Mouse (Mus musculus): ENCODE data around the gene Gnpda2. TPM values are rescaled to one million over a fixed set of nuclear protein-coding genes. Genes with fewer than 3 reads are reported as not detected.

Gene Gnpda2
- 25.6 and 29.2 TPM in 2 replicates for polyA plus RNA-seq (2016; fragmentation: Nextera tagmentation; extraction: Ambion mirVana)

- peak; percentile 96 for ATAC-seq (ENCODE audit: low FRiP score, low read depth)
- H3K27ac ChIP-seq (replicated peaks) = peak within 1 kb of the TSS; percentile 86
- H3K4me2 ChIP-seq (replicated peaks) = peak within 1 kb of the TSS; percentile 73
- no peaks in the 10 kb centered on the region for H3K36me3 ChIP-seq
- H3K4me3 ChIP-seq = peak within 1 kb of the TSS; percentile 72
- no peaks in the 10 kb centered on the region for H3K27me3 ChIP-seq
- H3K9ac ChIP-seq (replicated peaks) = peak within 1 kb of the TSS; percentile 85
- H3K9me3 ChIP-seq = no peaks in the 10 kb centered on the region
- peaks cover 6% of the 10 kb centered on the region for H3K4me1 ChIP-seq
- WGBS = 4% methylated on average over 42 of the region's 42 CpGs
These were observed at the start of gene Gnpda2 for GRCm38 (mm10) chr5:69591640-69592461. Gene Gnpda2, minus strand, starts transcription at chr5:69592340.

GRCm38 (mm10) chr5:69634766-69635165 lies 42.6 kb upstream of the Gnpda2 start:
- H3K4me3 ChIP-seq = no peak overlapping the region
- no peaks in the 10 kb centered on the region for H3K36me3 ChIP-seq
- H3K27ac ChIP-seq (replicated peaks) = no peak overlapping the region
- H3K27me3 ChIP-seq = no peaks in the 10 kb centered on the region
- H3K4me1 ChIP-seq = no peaks in the 10 kb centered on the region
- 76% methylated on average over 4 of the region's 4 CpGs for WGBS
- no peak overlapping the region for H3K4me2 ChIP-seq (replicated peaks)
- ATAC-seq (ENCODE audit: low FRiP score, low read depth) = no peak
- H3K9me3 ChIP-seq = no peaks in the 10 kb centered on the region
- no peak overlapping the region for H3K9ac ChIP-seq (replicated peaks)

- WGBS = 88% methylated on average over 1 of the region's 1 CpGs
- Histone ChIP-seq H3K9ac (replicated peaks) (no peak overlapping the region), H3K4me3 (no peak overlapping the region), H3K27me3 (no peaks in the 10 kb centered on the region), H3K9me3 (no peaks in the 10 kb centered on the region), H3K27ac (replicated peaks) (no peak overlapping the region), H3K4me2 (replicated peaks) (no peak overlapping the region), H3K4me1 (no peaks in the 10 kb centered on the region), H3K36me3 (no peaks in the 10 kb centered on the region)
- no peak for ATAC-seq (ENCODE audit: low FRiP score, low read depth)
These were observed 28.8 kb upstream of the Gnpda2 start for GRCm38 (mm10) chr5:69620899-69621298.

GRCm38 (mm10) chr5:69613209-69613796 lies 21.2 kb upstream of the Gnpda2 start:
- H3K36me3 ChIP-seq = no peaks in the 10 kb centered on the region
- WGBS = 28% methylated on average over 4 of the region's 4 CpGs
- H3K4me1 ChIP-seq = no peaks in the 10 kb centered on the region
- ATAC-seq (ENCODE audit: low FRiP score, low read depth) = no peak
- no peak overlapping the region for H3K9ac ChIP-seq (replicated peaks)
- no peak overlapping the region for H3K4me2 ChIP-seq (replicated peaks)
- H3K9me3 ChIP-seq = no peaks in the 10 kb centered on the region
- H3K27me3 ChIP-seq = no peaks in the 10 kb centered on the region
- no peak overlapping the region for H3K27ac ChIP-seq (replicated peaks)
- no peak overlapping the region for H3K4me3 ChIP-seq

- Histone ChIP-seq H3K4me2 (replicated peaks) (no peak overlapping the region), H3K4me1 (no peaks in the 10 kb centered on the region), H3K9me3 (no peaks in the 10 kb centered on the region), H3K4me3 (no peak overlapping the region), H3K27me3 (no peaks in the 10 kb centered on the region), H3K27ac (replicated peaks) (no peak overlapping the region), H3K9ac (replicated peaks) (no peak overlapping the region), H3K36me3 (no peaks in the 10 kb centered on the region)
- no peak for ATAC-seq (ENCODE audit: low FRiP score, low read depth)
These were observed 8.9 kb upstream of the Gnpda2 start for GRCm38 (mm10) chr5:69601027-69601426.

DNA sequence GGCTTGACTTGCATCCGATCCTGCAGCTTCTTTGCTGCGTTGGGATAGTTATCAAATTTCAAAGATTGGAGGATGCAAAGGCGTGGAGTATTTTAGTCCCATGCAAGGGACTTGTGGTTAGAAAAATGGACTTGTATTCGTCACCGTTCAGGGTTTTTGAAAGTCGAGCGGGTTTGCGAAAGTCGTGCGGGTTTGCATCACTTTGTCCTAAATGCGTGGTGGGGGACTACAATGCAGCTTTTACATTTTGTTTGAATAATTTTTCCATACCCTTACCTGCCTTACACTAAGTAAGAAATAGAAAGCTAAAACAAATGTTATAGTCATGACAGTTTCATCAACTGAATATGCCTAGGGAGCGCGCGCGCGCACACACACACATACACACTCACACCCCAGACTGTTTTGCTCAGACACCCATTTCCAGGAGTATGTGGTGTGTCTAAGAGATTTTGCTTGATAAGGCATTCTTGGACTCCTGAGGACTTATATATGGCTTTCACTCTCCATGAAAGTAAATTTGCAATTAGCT lies 34.7 kb downstream of the Gnpda2 start:
- peaks cover 6% of the 10 kb centered on the region; the same call in 1 of the 2 replicates for H3K4me1 ChIP-seq
- ATAC-seq (ENCODE audit: low FRiP score, low read depth) = peak; percentile 14; the same call in 1 of the 2 replicates
- peak overlapping the region; percentile 92 for H3K9ac ChIP-seq (replicated peaks)

DNA sequence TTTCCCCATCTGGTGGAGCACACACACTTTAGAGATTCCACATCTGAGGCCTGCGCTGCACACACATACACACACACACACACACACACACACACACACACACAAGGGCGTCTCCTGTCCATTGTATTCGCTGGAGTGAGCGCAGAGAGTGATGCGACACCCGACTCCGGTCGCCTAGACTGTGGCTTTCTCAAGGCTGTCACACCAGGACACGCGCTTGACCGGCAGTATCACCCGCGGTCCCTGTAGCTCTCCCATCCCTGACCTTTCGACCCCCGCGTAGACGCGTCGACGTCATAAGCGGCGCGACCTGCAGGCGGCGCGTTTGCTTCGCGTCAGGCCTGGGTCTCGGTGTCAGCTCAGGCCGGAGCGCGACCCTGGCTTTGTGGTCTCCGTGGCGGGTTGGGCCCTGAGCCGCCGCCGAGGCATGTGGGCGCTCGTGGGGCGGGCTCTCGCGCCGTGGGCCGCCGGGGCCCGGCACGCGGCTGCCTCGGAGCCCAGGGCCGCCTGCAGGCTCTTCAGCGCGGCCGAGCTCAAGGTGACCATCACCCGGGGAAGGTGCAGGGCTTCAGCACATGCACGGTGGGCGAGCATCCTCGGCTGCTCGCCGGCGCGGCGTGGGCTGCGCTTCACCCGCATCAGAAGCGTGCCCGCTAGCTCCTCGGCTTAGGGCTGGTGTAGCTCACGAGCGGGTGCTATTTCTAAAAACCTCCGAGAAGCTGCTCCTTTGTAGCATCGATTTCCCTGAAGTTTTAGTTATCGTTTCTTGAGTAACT lies 35.3 kb downstream of the Gnpda2 start, which contains the start of gene Guf1:
TSS of gene Guf1 (plus strand) at position 296 of the 776 bp plus-strand sequence.
- peaks cover 12% of the 10 kb centered on the region for H3K36me3 ChIP-seq
- no peaks in the 10 kb centered on the region for H3K27me3 ChIP-seq
- peak within 1 kb of the TSS; percentile 62 for H3K4me2 ChIP-seq (replicated peaks)
- WGBS = under 1% methylated on average over 72 of the region's 72 CpGs
- peak within 1 kb of the TSS; percentile 92 for H3K9ac ChIP-seq (replicated peaks)
- peak; percentile 95 for ATAC-seq (ENCODE audit: low FRiP score, low read depth)
- H3K4me3 ChIP-seq = peak within 1 kb of the TSS; percentile 93
- no peaks in the 10 kb centered on the region for H3K9me3 ChIP-seq
- peaks cover 6% of the 10 kb centered on the region; the same call in 1 of the 2 replicates for H3K4me1 ChIP-seq
- H3K27ac ChIP-seq (replicated peaks) = peak within 1 kb of the TSS; percentile 88

More for the DNA sequence above, 34.7 kb downstream of the Gnpda2 start:
- peak overlapping the region; percentile 88 for H3K27ac ChIP-seq (replicated peaks)
- H3K36me3 ChIP-seq = peaks cover 16% of the 10 kb centered on the region
- no peaks in the 10 kb centered on the region for H3K27me3 ChIP-seq
- H3K9me3 ChIP-seq = no peaks in the 10 kb centered on the region
- peak overlapping the region; percentile 62 for H3K4me2 ChIP-seq (replicated peaks)
- 12% methylated on average over 16 of the region's 16 CpGs for WGBS
- peak overlapping the region; percentile 93 for H3K4me3 ChIP-seq

- no peak within 1 kb of the TSS for H3K4me2 ChIP-seq (replicated peaks)
- H3K4me3 ChIP-seq = no peak within 1 kb of the TSS
- H3K27ac ChIP-seq (replicated peaks) = no peak within 1 kb of the TSS
- no peak for ATAC-seq (ENCODE audit: low FRiP score, low read depth)
- H3K9ac ChIP-seq (replicated peaks) = no peak within 1 kb of the TSS
- H3K4me1 ChIP-seq = no peaks in the 10 kb centered on the region
- no peaks in the 10 kb centered on the region for H3K36me3 ChIP-seq
- WGBS = 83% methylated on average over 4 of the region's 4 CpGs
- H3K9me3 ChIP-seq = no peaks in the 10 kb centered on the region
- H3K27me3 ChIP-seq = no peaks in the 10 kb centered on the region
These were observed 49.7 kb downstream of the Gnpda2 start, which contains the start of gene Yipf7 for GRCm38 (mm10) chr5:69542489-69542888. Gene Yipf7, minus strand, starts transcription at chr5:69542648.

DNA sequence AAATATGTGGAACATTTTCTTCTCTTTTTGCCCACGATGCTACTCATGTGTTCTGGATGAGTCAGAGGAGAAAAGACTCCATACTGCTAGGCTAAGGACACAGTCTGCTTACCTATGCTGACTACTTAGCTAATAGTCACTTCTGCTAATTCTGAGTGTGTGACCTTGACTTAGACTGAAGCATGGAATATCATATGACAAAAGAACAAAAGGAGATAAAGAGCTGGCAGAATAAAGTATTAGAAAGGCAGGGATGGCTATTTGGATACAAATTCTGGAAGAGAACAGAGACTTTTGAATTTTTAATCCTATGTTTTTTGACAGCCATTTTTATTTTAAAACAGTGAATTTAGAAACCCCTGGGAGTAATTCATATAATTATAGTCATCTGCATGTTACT lies 50.5 kb downstream of the Gnpda2 start:
- H3K4me1 ChIP-seq = no peaks in the 10 kb centered on the region
- H3K4me3 ChIP-seq = no peak overlapping the region
- H3K9me3 ChIP-seq = no peaks in the 10 kb centered on the region
- H3K27me3 ChIP-seq = no peaks in the 10 kb centered on the region
- no peak overlapping the region for H3K9ac ChIP-seq (replicated peaks)
- 96% methylated on average over 1 of the region's 1 CpGs for WGBS
- no peak overlapping the region for H3K4me2 ChIP-seq (replicated peaks)
- H3K36me3 ChIP-seq = no peaks in the 10 kb centered on the region
- no peak overlapping the region for H3K27ac ChIP-seq (replicated peaks)
- ATAC-seq (ENCODE audit: low FRiP score, low read depth) = no peak

DNA sequence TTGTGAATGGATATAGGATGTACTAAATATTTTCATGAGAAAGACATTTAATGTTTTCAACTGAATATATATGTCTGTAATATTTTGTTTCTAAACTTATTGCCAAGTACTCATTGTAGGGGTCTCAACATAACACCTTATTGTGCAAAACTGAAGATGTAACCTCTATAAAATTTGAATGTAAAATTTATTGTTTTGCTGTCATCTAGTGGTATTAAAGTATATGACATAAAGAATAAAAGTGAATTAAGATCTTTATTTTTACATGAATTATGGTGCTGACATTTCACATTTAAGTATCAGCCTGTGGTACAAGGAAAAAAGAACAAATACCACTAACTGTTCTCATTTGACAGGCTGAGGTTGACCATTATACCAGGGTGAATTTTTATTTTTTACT lies 68.2 kb downstream of the Gnpda2 start:
- ATAC-seq (ENCODE audit: low FRiP score, low read depth) = no peak
- H3K36me3 ChIP-seq = no peaks in the 10 kb centered on the region
- no peaks in the 10 kb centered on the region for H3K9me3 ChIP-seq
- H3K27ac ChIP-seq (replicated peaks) = no peak overlapping the region
- H3K4me1 ChIP-seq = no peaks in the 10 kb centered on the region
- H3K4me3 ChIP-seq = no peak overlapping the region
- no peak overlapping the region for H3K4me2 ChIP-seq (replicated peaks)
- H3K27me3 ChIP-seq = no peaks in the 10 kb centered on the region
- no peak overlapping the region for H3K9ac ChIP-seq (replicated peaks)

Data from midbrain, embryonic 12.5 days (tissue).